Mouse (Mus musculus): ENCODE data around the gene Ppard.
A peak's percentile ranks its signal among the peaks of the same experiment; 100 is the strongest.

The Ppard gene

GRCm38 (mm10) chr17:28223561-28224391 lies 8.7 kb upstream of the Ppard start:
- DNase-seq (ENCODE audit: low spot score), result peak; percentile 90

GRCm38 (mm10) chr17:28224615-28225014 lies 7.9 kb upstream of the Ppard start:
- no peak for DNase-seq (ENCODE audit: low spot score)

- DNase-seq (ENCODE audit: low spot score), result peak; percentile 95
Measured at GRCm38 (mm10) chr17:28226014-28226413, 6.5 kb upstream of the Ppard start.

DNA sequence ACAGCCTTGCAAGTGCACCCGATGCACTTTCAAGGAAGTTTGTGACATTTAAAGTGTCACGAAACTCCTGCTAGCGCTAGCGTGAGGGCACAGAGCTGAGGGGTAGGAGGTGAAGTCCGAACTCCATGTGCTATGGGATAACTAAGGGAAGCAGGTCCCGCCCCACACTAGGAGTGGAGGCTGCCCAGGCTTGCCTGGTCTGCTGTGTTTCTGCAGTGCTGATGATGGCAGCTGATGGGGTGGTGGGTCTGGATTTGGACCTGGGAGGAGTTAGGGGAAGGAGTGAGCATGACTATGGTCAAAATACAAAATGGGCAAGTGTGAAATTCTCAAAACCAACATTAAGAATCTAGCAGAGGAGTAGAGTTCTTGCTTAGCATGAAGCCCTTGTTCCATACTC lies 2.0 kb upstream of the Ppard start:
- DNase-seq (ENCODE audit: low spot score), result no peak

GRCm38 (mm10) chr17:28231026-28231736 lies 1.3 kb upstream of the Ppard start:
- DNase-seq (ENCODE audit: low spot score), result no peak

- DNase-seq (ENCODE audit: low spot score), result no peak
Measured at GRCm38 (mm10) chr17:28233091-28233731, 711 bp downstream of the Ppard start.

GRCm38 (mm10) chr17:28234641-28235040 lies 2.1 kb downstream of the Ppard start:
- DNase-seq (ENCODE audit: low spot score), result no peak

- DNase-seq (ENCODE audit: low spot score), result no peak
Measured at GRCm38 (mm10) chr17:28235982-28236635, 3.6 kb downstream of the Ppard start.

DNA sequence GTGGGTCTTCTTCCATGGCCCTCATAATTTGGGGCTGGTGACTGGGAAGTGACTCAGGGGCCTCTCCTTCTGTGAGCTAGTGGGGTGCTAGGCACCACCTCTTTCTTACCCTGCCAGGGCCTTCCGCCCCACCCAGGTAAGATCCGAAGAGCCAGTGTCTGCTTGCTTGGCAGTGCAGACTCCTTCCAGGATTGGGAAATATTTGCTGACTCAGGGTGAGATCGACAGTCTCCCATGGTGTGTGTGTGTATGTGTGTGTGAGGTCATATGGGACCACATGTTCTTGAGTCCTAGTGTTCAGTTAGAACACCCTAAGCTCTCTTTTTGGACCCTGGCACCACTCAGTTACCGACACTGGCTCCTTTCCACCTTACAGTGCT lies 4.1 kb downstream of the Ppard start:
- no peak for DNase-seq (ENCODE audit: low spot score)

DNA sequence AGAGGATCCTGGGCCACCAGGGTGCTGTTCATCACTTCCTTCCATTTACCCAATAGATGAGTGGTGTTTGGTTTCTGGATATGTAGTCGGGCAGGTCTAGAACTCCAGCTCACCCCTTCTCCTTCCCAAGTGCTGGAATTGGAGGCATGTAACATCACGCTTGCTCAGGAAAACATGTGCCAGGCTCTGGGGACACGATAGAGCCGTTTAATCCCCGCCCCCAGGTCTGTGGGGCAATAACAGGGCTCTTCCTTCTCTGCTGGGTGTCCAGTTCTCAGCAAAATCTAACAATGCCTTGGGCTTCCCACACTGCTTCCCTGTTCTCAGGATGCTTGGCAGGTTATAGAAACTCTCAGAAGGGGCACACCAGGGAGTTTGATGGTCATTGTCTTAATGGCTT lies 4.9 kb downstream of the Ppard start:
- no peak for DNase-seq (ENCODE audit: low spot score)

DNA sequence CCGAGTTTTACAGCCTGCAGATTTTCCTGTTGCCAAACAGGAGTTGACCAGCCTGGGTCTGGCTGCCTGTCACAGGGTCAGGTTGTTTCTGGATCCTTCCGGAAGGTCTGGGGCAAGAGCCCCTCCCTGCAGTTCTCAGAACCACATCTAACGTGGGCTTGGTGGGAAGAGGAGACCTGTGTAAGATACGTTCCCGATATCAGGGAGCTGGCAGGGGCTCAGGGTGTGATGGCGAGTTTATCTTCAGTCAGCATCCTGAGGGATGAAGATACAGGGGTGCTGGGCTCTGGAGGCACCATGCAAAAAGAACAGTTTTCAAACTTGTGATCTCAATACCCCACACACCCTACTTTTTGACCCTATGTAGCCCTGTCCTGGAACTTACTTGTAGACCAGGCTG lies 5.4 kb downstream of the Ppard start:
- DNase-seq (ENCODE audit: low spot score), result no peak

- no peak for DNase-seq (ENCODE audit: low spot score)
Measured at GRCm38 (mm10) chr17:28240846-28241245, 8.3 kb downstream of the Ppard start.

DNA sequence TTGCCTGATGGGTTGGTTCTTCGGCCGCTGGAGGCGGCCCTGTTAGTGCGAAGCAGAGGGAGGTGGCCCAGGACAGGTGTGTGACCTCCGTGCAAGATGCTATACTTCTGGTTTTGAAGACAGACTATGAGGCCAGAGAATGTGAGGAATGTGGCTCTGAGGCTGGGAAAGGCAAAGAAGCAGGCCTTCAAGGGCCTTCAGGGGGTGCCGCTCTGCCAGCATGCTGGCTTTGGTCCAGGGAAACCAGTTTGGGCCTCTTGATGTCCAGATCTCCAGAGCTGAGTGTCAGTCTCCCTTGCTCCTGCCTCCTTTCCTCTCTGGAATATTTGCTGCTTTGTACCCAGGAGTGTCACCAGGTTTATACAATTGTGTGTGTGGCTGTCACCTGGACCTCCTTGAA lies 9.8 kb downstream of the Ppard start:
- no peak for DNase-seq (ENCODE audit: low spot score)

- DNase-seq (ENCODE audit: low spot score), result no peak
Measured at GRCm38 (mm10) chr17:28244214-28244613, 11.7 kb downstream of the Ppard start.

GRCm38 (mm10) chr17:28244714-28245113 lies 12.2 kb downstream of the Ppard start:
- DNase-seq (ENCODE audit: low spot score), result no peak

- no peak for DNase-seq (ENCODE audit: low spot score)
Measured at GRCm38 (mm10) chr17:28246640-28247039, 14.1 kb downstream of the Ppard start.

- DNase-seq (ENCODE audit: low spot score), result no peak
Measured at GRCm38 (mm10) chr17:28247613-28248012, 15.1 kb downstream of the Ppard start.

DNA sequence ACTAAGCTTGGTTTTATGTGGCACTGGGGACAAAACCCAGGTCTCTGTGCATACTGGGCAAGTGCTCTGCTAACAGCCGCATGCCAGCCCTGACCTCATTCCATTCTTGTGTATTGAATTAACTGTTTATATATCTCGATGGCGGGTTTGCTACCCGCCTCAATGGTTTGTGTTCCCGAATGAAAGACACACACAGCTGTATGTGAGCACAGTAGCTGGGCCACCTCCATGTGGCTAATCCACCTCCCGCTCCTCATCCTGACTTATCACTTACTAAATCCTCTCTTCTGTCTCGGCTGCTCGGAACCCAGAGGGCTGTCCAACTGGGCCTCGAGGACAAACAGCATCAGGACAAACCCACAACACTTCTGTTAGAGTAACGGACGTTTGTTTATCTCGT lies 16.6 kb downstream of the Ppard start:
- DNase-seq (ENCODE audit: low spot score), result no peak

DNA sequence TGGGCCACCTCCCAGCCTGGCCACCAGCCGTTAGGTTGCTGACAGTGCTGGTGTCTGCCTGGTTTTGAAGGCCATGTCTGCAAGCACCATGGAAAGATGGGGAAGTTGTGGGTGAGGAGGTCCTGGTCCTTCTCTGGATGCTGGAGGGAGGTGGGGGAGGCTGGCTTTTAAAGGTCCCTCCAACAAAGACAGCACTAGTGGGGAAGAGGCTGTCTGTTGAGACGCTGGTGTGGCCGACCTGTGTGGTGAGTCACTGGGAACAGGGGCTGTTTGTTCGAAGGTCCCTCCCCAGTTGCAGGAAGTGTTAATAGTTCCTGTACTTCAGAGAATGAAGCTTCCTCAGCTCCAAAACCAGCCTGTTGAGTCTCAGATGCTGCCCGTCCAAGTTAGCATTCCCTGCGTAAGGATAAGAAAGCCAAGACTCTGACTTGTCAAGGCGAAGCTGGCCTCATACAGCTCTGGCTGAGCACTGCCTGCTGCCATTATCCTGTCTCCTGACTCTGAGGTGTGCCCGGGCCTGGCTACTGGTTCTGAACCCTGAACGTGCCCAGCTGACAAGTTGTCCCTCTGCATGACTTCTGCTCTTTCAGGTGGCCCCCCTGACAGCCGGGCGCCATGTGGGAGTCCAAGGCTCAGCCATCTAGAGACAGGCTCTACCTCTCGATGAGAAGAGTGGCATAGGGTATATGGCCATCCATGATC lies 19.2 kb downstream of the Ppard start:
- DNase-seq (ENCODE audit: low spot score), result no peak

- no peak for DNase-seq (ENCODE audit: low spot score)
Measured at GRCm38 (mm10) chr17:28252281-28252648, 19.8 kb downstream of the Ppard start.

DNA sequence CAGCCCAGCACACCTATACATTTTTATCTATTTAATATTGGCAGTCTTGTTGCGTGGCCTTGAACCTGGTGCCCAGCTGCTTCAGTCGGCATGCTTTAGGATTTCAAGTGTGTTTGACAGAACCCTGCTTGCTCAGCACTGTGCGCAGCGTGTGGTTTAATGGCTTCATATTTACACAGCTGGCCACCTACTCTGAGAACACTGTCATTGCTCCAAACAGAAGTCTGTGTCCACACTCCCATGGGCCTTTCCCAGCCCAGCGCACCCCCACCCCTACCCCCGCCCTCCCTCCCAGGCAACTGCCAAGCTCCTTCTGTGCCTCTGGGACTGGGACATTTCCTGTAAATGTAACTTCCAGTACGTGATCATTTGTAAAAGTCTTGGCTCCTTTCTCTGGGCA lies 20.7 kb downstream of the Ppard start:
- DNase-seq (ENCODE audit: low spot score), result no peak

DNA sequence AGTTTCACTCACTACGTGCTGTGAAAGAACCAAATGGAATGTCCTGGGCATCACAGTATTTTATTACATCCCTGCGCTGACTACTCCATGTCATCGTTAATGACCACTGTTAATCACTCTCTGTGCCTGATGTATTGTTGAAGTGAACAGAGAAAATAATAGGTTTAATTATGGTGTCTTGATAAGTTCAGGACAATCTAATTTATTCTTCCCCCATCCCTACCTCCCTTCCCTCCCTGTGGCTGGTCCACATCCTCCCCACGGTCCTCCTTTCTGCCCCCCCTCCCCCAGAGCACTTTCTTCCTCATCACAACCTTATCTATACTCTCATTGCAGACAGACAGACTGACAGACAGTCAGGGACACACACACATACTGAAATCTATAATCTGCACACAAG lies 22.3 kb downstream of the Ppard start:
- DNase-seq (ENCODE audit: low spot score), result no peak

Data from retina, embryonic 14.5 days (tissue).